Mouse (Mus musculus): ENCODE measurements around the gene D17Wsu92e. TPM values are rescaled to one million over a fixed set of nuclear protein-coding genes. Genes with fewer than 3 reads are reported as not detected.

D17Wsu92e gene
- total RNA-seq, 1 experiment, result 68.4 TPM

DNA sequence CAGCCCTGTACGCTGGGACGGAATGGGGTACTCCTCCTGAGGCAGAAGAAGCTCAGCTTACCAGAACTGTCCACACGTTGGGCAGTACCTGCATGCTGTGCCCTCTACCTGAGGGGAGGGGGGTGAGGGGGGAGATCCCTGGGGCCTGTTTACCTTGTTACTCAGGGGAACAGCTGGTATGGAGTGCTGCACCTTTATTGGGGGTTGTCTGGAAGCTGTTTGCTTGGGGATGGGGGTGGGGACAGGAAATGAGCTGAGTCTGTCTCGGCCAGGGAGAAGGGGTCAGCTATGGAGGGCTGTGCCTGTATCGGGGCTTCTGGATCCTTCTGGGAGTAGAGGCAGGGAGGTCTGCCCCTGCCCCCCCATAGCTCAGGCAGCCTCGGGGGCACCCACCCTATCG, 93.9 kb downstream of the D17Wsu92e start:
- in situ Hi-C loops (cut with MboI; ENCODE audit: low sequenced_read_pairs in 2 of 2, unreplicated experiment in 2 of 2), result no loop called here
- no peaks in the 10 kb centered on the region for H3K9me3 ChIP-seq (ENCODE audit: control insufficient read depth, insufficient read depth, low read depth, low read length)
- H3K36me3 ChIP-seq (ENCODE audit: control insufficient read depth, insufficient read depth, low read length, poor library complexity, severe bottlenecking), result no peaks in the 10 kb centered on the region
- no peak for TF ChIP-seq ZNF384 (IDR thresholded peaks at IDR 0.05; ENCODE audit: low read depth, low read length)
- no peak for TF ChIP-seq CHD2 (IDR thresholded peaks at IDR 0.05; ENCODE audit: low read depth, low read length)
- no peak for TF ChIP-seq ZC3H11A (IDR thresholded peaks at IDR 0.05; ENCODE audit: borderline replicate concordance, low read depth, low read length)
- TF ChIP-seq MAFK (IDR thresholded peaks at IDR 0.05; ENCODE audit: insufficient read depth, low read depth, low read length), result no peak
- TF ChIP-seq HCFC1 (IDR thresholded peaks at IDR 0.05; ENCODE audit: borderline replicate concordance, insufficient read depth, low read length), result no peak
- no peak overlapping the region for H3K9ac ChIP-seq (ENCODE audit: insufficient read depth, low read depth, low read length, poor library complexity, severe bottlenecking)
- peaks cover 0 to 21% of the 10 kb centered on the region in 2 experiments; a peak in 2 of 4 replicates for H3K4me1 ChIP-seq (ENCODE audit: control insufficient read depth in 2 of 2, insufficient read depth in 2 of 2, low read length in 2 of 2, poor library complexity in 1 of 2)
- no peak overlapping the region for H3K4me3 ChIP-seq (ENCODE audit: insufficient read depth in 1 of 2, low read depth in 1 of 2, low read length in 2 of 2, poor library complexity in 1 of 2, severe bottlenecking in 1 of 2)
- DNase-seq (ENCODE audit: low read depth, low spot score), result no peak
- no peak overlapping the region for H3K27ac ChIP-seq (ENCODE audit: insufficient read depth, low read depth, low read length, poor library complexity, severe bottlenecking)

- TF ChIP-seq CHD2 (IDR thresholded peaks at IDR 0.05; ENCODE audit: low read depth, low read length) (no peak), HCFC1 (IDR thresholded peaks at IDR 0.05; ENCODE audit: borderline replicate concordance, insufficient read depth, low read length) (no peak), ZNF384 (IDR thresholded peaks at IDR 0.05; ENCODE audit: low read depth, low read length) (no peak), ZC3H11A (IDR thresholded peaks at IDR 0.05; ENCODE audit: borderline replicate concordance, low read depth, low read length) (no peak), MAFK (IDR thresholded peaks at IDR 0.05; ENCODE audit: insufficient read depth, low read depth, low read length) (no peak)
- Histone ChIP-seq H3K9me3 (ENCODE audit: control insufficient read depth, insufficient read depth, low read depth, low read length) (no peaks in the 10 kb centered on the region), H3K4me1 (ENCODE audit: control insufficient read depth in 2 of 2, insufficient read depth in 2 of 2, low read length in 2 of 2, poor library complexity in 1 of 2) (peaks cover 0 to 22% of the 10 kb centered on the region in 2 experiments; a peak in 2 of 4 replicates), H3K9ac (ENCODE audit: insufficient read depth, low read depth, low read length, poor library complexity, severe bottlenecking) (peak overlapping the region; percentile 21; the same call in 1 of the 2 replicates), H3K4me3 (ENCODE audit: insufficient read depth in 1 of 2, low read depth in 1 of 2, low read length in 2 of 2, poor library complexity in 1 of 2, severe bottlenecking in 1 of 2) (peak overlapping the region in 1 of 2 experiments; percentile 26; a peak in 1 of 4 replicates), H3K27ac (ENCODE audit: insufficient read depth, low read depth, low read length, poor library complexity, severe bottlenecking) (no peak overlapping the region), H3K36me3 (ENCODE audit: control insufficient read depth, insufficient read depth, low read length, poor library complexity, severe bottlenecking) (no peaks in the 10 kb centered on the region)
- in situ Hi-C loops (cut with MboI; ENCODE audit: low sequenced_read_pairs in 2 of 2, unreplicated experiment in 2 of 2), result no loop called here
- DNase-seq (ENCODE audit: low read depth, low spot score), result peak; percentile 22
These were observed 95.0 kb downstream of the D17Wsu92e start for GRCm38 (mm10) chr17:27725412-27725811.

DNA sequence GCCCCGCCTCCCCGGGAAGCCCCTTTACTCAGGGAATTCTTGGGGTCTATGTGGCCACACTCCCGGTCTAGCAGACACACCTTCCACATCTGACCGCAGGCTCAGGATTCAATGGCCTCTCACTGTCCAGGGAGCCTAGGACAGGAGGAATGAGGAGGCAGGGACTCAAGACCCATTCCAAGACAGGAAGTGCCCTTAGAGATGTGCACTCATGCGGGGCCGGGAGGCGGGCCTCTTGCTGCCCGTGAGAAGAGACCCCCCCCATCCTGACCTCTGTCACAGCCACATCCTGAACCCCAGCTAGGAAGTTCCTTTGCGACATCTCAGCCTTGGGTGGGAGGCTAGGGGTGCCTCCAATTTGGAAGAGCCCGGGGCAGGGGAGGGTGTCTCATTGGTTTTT, 95.4 kb downstream of the D17Wsu92e start:
- in situ Hi-C loops (cut with MboI; ENCODE audit: low sequenced_read_pairs in 2 of 2, unreplicated experiment in 2 of 2), result no loop called here

DNA sequence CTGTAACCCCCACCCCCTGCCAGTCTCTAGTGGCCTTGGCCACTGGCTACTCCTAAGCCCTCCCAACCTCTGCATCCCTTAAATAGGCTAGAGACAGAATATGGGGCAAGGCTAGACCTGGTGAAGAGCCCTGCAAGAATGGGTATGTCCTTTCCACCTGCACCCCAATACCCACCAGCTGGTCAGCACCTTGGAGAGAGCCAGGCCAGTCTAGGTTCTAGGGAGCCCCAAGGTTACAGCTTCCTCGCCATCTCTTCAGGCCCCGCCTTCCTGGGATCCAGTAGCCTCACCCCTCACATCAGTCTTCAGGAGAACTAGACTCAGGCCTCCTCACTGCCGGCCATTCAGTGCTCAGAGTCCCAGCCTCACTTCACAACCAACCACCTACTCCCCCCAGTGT, 96.1 kb downstream of the D17Wsu92e start:
- Histone ChIP-seq H3K9me3 (ENCODE audit: control insufficient read depth, insufficient read depth, low read depth, low read length) (no peaks in the 10 kb centered on the region), H3K4me1 (ENCODE audit: control insufficient read depth in 2 of 2, insufficient read depth in 2 of 2, low read length in 2 of 2, poor library complexity in 1 of 2) (peaks cover 0 to 26% of the 10 kb centered on the region in 2 experiments; a peak in 2 of 4 replicates), H3K27ac (ENCODE audit: insufficient read depth, low read depth, low read length, poor library complexity, severe bottlenecking) (no peak overlapping the region), H3K4me3 (ENCODE audit: insufficient read depth in 1 of 2, low read depth in 1 of 2, low read length in 2 of 2, poor library complexity in 1 of 2, severe bottlenecking in 1 of 2) (no peak overlapping the region), H3K9ac (ENCODE audit: insufficient read depth, low read depth, low read length, poor library complexity, severe bottlenecking) (no peak overlapping the region), H3K36me3 (ENCODE audit: control insufficient read depth, insufficient read depth, low read length, poor library complexity, severe bottlenecking) (no peaks in the 10 kb centered on the region)
- TF ChIP-seq ZNF384 (IDR thresholded peaks at IDR 0.05; ENCODE audit: low read depth, low read length), result no peak
- TF ChIP-seq HCFC1 (IDR thresholded peaks at IDR 0.05; ENCODE audit: borderline replicate concordance, insufficient read depth, low read length), result no peak
- TF ChIP-seq CHD2 (IDR thresholded peaks at IDR 0.05; ENCODE audit: low read depth, low read length), result no peak
- TF ChIP-seq ZC3H11A (IDR thresholded peaks at IDR 0.05; ENCODE audit: borderline replicate concordance, low read depth, low read length), result no peak
- DNase-seq (ENCODE audit: low read depth, low spot score), result no peak
- in situ Hi-C loops (cut with MboI; ENCODE audit: low sequenced_read_pairs in 2 of 2, unreplicated experiment in 2 of 2), result no loop called here

More for the DNA sequence above, 95.4 kb downstream of the D17Wsu92e start:
- H3K4me3 ChIP-seq (ENCODE audit: insufficient read depth in 1 of 2, low read depth in 1 of 2, low read length in 2 of 2, poor library complexity in 1 of 2, severe bottlenecking in 1 of 2), result no peak overlapping the region
- peaks cover 0 to 24% of the 10 kb centered on the region in 2 experiments; a peak in 2 of 4 replicates for H3K4me1 ChIP-seq (ENCODE audit: control insufficient read depth in 2 of 2, insufficient read depth in 2 of 2, low read length in 2 of 2, poor library complexity in 1 of 2)
- H3K9ac ChIP-seq (ENCODE audit: insufficient read depth, low read depth, low read length, poor library complexity, severe bottlenecking), result no peak overlapping the region
- H3K27ac ChIP-seq (ENCODE audit: insufficient read depth, low read depth, low read length, poor library complexity, severe bottlenecking), result no peak overlapping the region
- TF ChIP-seq ZC3H11A (IDR thresholded peaks at IDR 0.05; ENCODE audit: borderline replicate concordance, low read depth, low read length) (no peak), ZNF384 (IDR thresholded peaks at IDR 0.05; ENCODE audit: low read depth, low read length) (no peak), HCFC1 (IDR thresholded peaks at IDR 0.05; ENCODE audit: borderline replicate concordance, insufficient read depth, low read length) (no peak)
- DNase-seq (ENCODE audit: low read depth, low spot score), result no peak
- no peaks in the 10 kb centered on the region for H3K36me3 ChIP-seq (ENCODE audit: control insufficient read depth, insufficient read depth, low read length, poor library complexity, severe bottlenecking)
- no peaks in the 10 kb centered on the region for H3K9me3 ChIP-seq (ENCODE audit: control insufficient read depth, insufficient read depth, low read depth, low read length)

All from ES-E14 (cell line).